Mouse (Mus musculus) heart, adult 2 months (tissue): ENCODE results near the gene Gm9376. TPM values are rescaled to one million over a fixed set of nuclear protein-coding genes. Genes with fewer than 3 reads are reported as not detected.

Experiments
- DNase-seq, 2 experiments: peaks; one replicate each; pipeline ENCODE4 v3.0.0; 2021
- H3K27ac ChIP-seq: fragments of 200-600 bp; 2 replicates; pipeline ENCODE4 v1.8.1; 2022
- H3K27me3 ChIP-seq: fragments of 200-500 bp; 2 replicates; pipeline ENCODE4 v1.6.1; 2012; ENCODE audit warnings: mild to moderate bottlenecking, low read length, inconsistent platforms, mixed read lengths; ENCODE audit not compliant: control insufficient read depth, insufficient read depth
- H3K36me3 ChIP-seq: fragments of 200-500 bp; 2 replicates; pipeline ENCODE4 v1.6.1; 2012; ENCODE audit warnings: low read length, inconsistent platforms; ENCODE audit not compliant: control insufficient read depth, insufficient read depth
- H3K4me1 ChIP-seq: fragments of 200-500 bp; 2 replicates; pipeline ENCODE4 v1.6.1; 2011; ENCODE audit warnings: low read length; ENCODE audit not compliant: control insufficient read depth, insufficient read depth
- H3K4me3 ChIP-seq: fragments of 200-600 bp; 2 replicates; pipeline ENCODE4 v1.8.1; 2022
- H3K79me2 ChIP-seq: fragments of 200-500 bp; replicated peaks from 2 replicates; pipeline ENCODE4 v1.6.1; 2012; ENCODE audit warnings: mild to moderate bottlenecking, inconsistent platforms, low read length, moderate library complexity, mixed read lengths; ENCODE audit not compliant: control insufficient read depth, insufficient read depth
- H3K9ac ChIP-seq: fragments of 200-500 bp; 2 replicates; pipeline ENCODE4 v1.6.1; 2012; ENCODE audit warnings: low read depth, mild to moderate bottlenecking, control low read depth, inconsistent platforms, low read length, mixed read lengths
- CTCF ChIP-seq: fragments of 200-600 bp; IDR thresholded peaks from 2 replicates; pipeline ENCODE4 v1.8.1; 2022; ENCODE audit warnings: antibody characterized with exemption, mild to moderate bottlenecking, moderate library complexity
- EP300 ChIP-seq: fragments of 200-500 bp; IDR thresholded peaks from 2 replicates; pipeline ENCODE4 v1.6.1; 2011; ENCODE audit warnings: low read depth, low read length, control low read depth; ENCODE audit not compliant: insufficient read depth
- POLR2A ChIP-seq: fragments of 200-500 bp; IDR thresholded peaks from 2 replicates; pipeline ENCODE4 v1.6.1; 2011; ENCODE audit warnings: mild to moderate bottlenecking, low read depth, low read length, control low read depth; ENCODE audit not compliant: insufficient read depth
- WGBS: fragments of 180-500 bp; shearing (Covaris S2); methylation state at CpG from one replicate; pipeline ENCODE4 v1.1.7; 2018; 5-methylcytosine and 5-hydroxymethylcytosine counted together
- intact Hi-C: fragments of 180-260 bp; cut with DNase I; formaldehyde crosslinking; loops from one replicate; pipeline ENCODE4 v1.15.1; 2025
- polyA plus RNA-seq: library from polyadenylated mRNA; depleted of rRNA; stranded (reverse); fragments of >200 nt; gene quantifications from 2 replicates; pipeline ENCODE4 v1.2.3, GENCODE M21; 2012
- total RNA-seq, 2 experiments: library from RNA; stranded (reverse); gene quantifications; 2 replicates each; pipeline ENCODE4 v1.2.3; 2021

The Gm9376 gene
- total and polyA plus RNA-seq, 3 experiments, result not detected

DNA sequence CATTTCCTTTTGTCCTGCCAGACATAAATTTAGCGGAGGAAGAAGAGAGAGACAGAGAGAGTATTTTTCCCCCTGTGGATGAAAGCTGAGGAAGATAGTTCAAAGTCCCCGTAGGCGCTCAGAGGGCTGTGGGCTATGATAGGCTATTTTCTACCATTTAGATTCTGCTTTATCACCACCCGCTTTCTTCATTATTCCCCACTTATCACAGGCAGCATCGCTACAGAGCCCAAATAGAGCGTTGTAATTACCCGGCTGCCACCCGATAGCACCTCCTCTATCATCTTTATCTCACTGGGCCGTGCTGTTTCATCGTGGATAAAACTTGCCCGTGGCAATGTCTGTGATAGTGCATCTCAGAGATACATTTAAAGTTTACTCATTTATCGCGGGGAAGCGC, 35.8 kb downstream of the Gm9376 start:
- intact Hi-C loops, result no loop called here
- Histone ChIP-seq H3K27ac (no peak overlapping the region), H3K36me3 (no peaks in the 10 kb centered on the region), H3K27me3 (no peaks in the 10 kb centered on the region), H3K4me1 (no peaks in the 10 kb centered on the region), H3K79me2 (no peaks in the 10 kb centered on the region), H3K4me3 (no peak overlapping the region), H3K9ac (no peak overlapping the region)
- WGBS, result 71% methylated on average over 14 of the region's 14 CpGs
- DNase-seq, result no peak
- no peak for TF ChIP-seq EP300
- TF ChIP-seq POLR2A, result no peak
- TF ChIP-seq CTCF, result no peak

DNA sequence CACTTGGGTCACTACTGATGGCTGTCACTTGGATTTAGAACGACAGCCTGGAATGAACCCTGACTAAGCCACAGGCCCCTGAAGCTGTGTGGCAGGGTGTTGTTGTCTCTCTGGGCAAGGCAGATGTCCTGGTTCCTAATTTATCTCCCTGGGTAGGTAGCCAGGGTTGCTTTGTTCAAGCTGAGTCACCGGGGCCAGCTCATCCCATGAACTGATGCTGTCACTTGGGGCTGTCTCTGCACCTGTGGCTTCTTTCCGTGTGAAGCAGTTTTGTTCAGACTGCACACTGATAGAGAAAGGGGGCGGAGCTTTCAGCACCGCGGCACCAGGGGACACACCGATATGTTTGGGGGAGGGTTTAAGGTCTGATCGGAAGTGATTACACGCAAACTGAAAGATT, 37.8 kb downstream of the Gm9376 start:
- WGBS, result 69% methylated on average over 9 of the region's 9 CpGs
- H3K4me3 ChIP-seq, result no peak overlapping the region
- no peaks in the 10 kb centered on the region for H3K36me3 ChIP-seq
- DNase-seq, result no peak
- no peak overlapping the region for H3K9ac ChIP-seq
- no peaks in the 10 kb centered on the region for H3K27me3 ChIP-seq
- H3K27ac ChIP-seq, result no peak overlapping the region
- intact Hi-C loops, result no loop called here
- TF ChIP-seq POLR2A (no peak), CTCF (no peak), EP300 (no peak)
- H3K79me2 ChIP-seq, result no peaks in the 10 kb centered on the region
- H3K4me1 ChIP-seq, result no peaks in the 10 kb centered on the region

DNA sequence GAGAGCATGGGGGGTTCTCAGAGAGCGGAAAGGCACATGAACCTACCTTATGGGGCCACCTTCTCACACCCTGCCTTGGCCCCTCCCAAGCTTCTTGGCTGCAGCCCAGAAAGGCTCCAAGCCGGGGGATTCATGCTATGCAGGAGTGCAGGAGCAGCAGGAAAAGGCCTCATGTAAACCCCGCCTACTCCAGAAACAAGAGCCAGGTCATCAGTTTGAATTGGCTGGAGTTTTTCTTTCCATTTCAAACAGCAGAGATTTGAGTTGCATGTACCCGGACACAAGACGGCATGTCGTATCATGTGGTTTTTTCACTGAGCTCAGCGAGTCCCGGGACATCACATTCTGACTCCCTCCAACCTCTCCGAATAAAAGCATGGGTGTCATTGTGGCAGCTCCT, 39.2 kb downstream of the Gm9376 start:
- 46% methylated on average over 9 of the region's 9 CpGs for WGBS

GRCm38 (mm10) chr14:118307060-118307459, 40.3 kb downstream of the Gm9376 start:
- H3K4me1 ChIP-seq, result no peaks in the 10 kb centered on the region
- TF ChIP-seq EP300 (no peak), CTCF (no peak), POLR2A (no peak)
- H3K79me2 ChIP-seq, result no peaks in the 10 kb centered on the region
- no peak for DNase-seq
- no peaks in the 10 kb centered on the region for H3K27me3 ChIP-seq
- intact Hi-C loops, result no loop called here
- H3K4me3 ChIP-seq, result no peak overlapping the region
- H3K27ac ChIP-seq, result no peak overlapping the region
- H3K9ac ChIP-seq, result no peak overlapping the region
- no peaks in the 10 kb centered on the region for H3K36me3 ChIP-seq
- WGBS, result 75% methylated on average over 8 of the region's 8 CpGs

More for the DNA sequence above, 39.2 kb downstream of the Gm9376 start:
- H3K4me3 ChIP-seq, result no peak overlapping the region
- no peaks in the 10 kb centered on the region for H3K4me1 ChIP-seq
- no peaks in the 10 kb centered on the region for H3K27me3 ChIP-seq
- H3K79me2 ChIP-seq, result no peaks in the 10 kb centered on the region
- TF ChIP-seq POLR2A (no peak), CTCF (no peak), EP300 (no peak)
- no peaks in the 10 kb centered on the region for H3K36me3 ChIP-seq
- H3K9ac ChIP-seq, result no peak overlapping the region
- H3K27ac ChIP-seq, result no peak overlapping the region
- intact Hi-C loops, result no loop called here
- peak in 1 of 2 experiments; percentile 3 for DNase-seq

DNA sequence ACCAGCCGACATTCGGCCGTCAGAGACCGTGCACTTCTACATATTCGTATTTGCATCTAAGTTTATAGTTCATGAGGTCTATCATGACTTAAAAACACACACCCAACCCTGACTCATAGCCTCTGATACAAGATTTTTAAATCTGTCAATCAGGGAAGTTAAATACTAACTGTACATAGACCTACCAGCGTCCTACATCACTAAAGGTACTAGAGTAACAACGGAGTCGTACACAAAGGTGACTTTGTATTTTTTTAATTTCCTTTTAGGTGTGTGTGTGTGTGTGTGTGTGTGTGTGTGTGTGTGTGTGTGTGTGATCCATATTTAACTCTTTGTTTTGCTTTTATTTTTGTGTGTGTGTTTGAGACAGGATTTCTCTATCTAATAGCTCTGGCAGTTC, 44.9 kb downstream of the Gm9376 start:
- WGBS, result 89% methylated on average over 8 of the region's 8 CpGs
- TF ChIP-seq EP300 (no peak), CTCF (no peak), POLR2A (no peak)

GRCm38 (mm10) chr14:118312664-118313063, 45.9 kb downstream of the Gm9376 start:
- no peak for DNase-seq
- Histone ChIP-seq H3K79me2 (no peaks in the 10 kb centered on the region), H3K36me3 (no peaks in the 10 kb centered on the region), H3K9ac (no peak overlapping the region), H3K27me3 (no peaks in the 10 kb centered on the region), H3K4me1 (no peaks in the 10 kb centered on the region), H3K27ac (no peak overlapping the region), H3K4me3 (no peak overlapping the region)
- TF ChIP-seq CTCF (0 out of 2 replicates have a peak, but pooled peaks have one; percentile 9), POLR2A (no peak)
- 85% methylated on average over 10 of the region's 10 CpGs for WGBS
- intact Hi-C loops, result no loop called here

More for the DNA sequence above, 44.9 kb downstream of the Gm9376 start:
- H3K4me1 ChIP-seq, result no peaks in the 10 kb centered on the region
- intact Hi-C loops, result no loop called here
- H3K4me3 ChIP-seq, result no peak overlapping the region
- H3K9ac ChIP-seq, result no peak overlapping the region
- H3K36me3 ChIP-seq, result no peaks in the 10 kb centered on the region
- DNase-seq, result no peak
- no peak overlapping the region for H3K27ac ChIP-seq
- H3K27me3 ChIP-seq, result no peaks in the 10 kb centered on the region
- H3K79me2 ChIP-seq, result no peaks in the 10 kb centered on the region

GRCm38 (mm10) chr14:118313931-118314330, 47.2 kb downstream of the Gm9376 start:
- H3K79me2 ChIP-seq, result no peaks in the 10 kb centered on the region
- no peak for TF ChIP-seq POLR2A
- no peak for TF ChIP-seq EP300
- no peak for TF ChIP-seq CTCF
- DNase-seq, result no peak
- H3K4me1 ChIP-seq, result no peaks in the 10 kb centered on the region
- intact Hi-C loops, result no loop called here
- H3K27ac ChIP-seq, result no peak overlapping the region
- 88% methylated on average over 3 of the region's 3 CpGs for WGBS
- no peak overlapping the region for H3K9ac ChIP-seq
- no peaks in the 10 kb centered on the region for H3K27me3 ChIP-seq
- H3K36me3 ChIP-seq, result no peaks in the 10 kb centered on the region
- no peak overlapping the region for H3K4me3 ChIP-seq
